Mouse (Mus musculus) bone marrow macrophage, adult 2 months (primary cell): ENCODE results near the gene Ptpn6.

Source experiments
- CTCF ChIP-seq: IDR thresholded peaks from 2 replicates; pipeline ENCODE4 v1.5.1; 2012; ENCODE audit warnings: low read depth, mild to moderate bottlenecking, low read length, moderate library complexity
- POLR2A ChIP-seq: IDR thresholded peaks from 2 replicates; pipeline ENCODE4 v1.6.1; 2012; ENCODE audit warnings: mild to moderate bottlenecking, low read depth, low read length, borderline replicate concordance

DNA sequence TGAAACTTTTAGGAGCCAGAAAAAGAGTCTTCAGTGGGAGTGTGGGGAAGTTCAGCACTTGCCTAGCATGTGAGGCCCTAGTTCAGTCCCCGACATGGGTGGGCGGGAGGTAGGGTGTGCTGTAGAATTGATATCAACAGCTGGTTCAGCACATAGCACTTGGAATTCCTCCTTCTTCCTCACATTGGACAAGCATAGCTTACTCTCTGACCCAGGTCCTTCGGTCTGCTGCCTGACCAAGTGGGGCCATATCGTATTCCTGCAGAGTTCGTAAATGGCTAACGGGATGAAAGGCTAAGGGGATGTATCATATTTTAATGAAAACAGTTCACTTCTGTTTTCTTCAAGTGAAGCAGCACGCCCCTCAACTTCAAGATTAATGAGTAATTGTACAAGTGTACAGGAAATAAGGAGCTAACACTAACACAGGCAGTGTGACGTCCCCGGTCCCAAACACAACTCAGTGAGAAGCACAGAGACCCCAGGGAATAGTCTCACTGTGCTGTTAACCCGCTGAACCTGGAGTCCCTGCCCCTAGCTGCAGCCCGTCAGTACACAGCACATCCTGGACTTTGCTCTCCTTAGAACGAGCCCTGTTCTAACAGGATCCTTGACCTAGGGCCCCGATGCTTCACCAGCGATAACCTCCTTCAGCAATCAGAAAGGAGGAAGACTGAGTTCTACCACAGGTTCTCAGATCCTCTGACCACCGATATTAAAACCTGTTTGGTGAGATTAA is 45.1 kb downstream of the Ptpn6 start:
- TF ChIP-seq POLR2A (no peak), CTCF (no peak)
